Mouse (Mus musculus): ENCODE data around the gene Fam53b.

The Fam53b gene

GRCm38 (mm10) chr7:132765629-132766186 lies 48.0 kb downstream of the Fam53b start:
- no peak for DNase-seq (ENCODE audit: low read depth)

- no peak for DNase-seq (ENCODE audit: low read depth)
These were observed 48.7 kb downstream of the Fam53b start for GRCm38 (mm10) chr7:132764896-132765491.

- DNase-seq (ENCODE audit: low read depth) = no peak
These were observed 49.4 kb downstream of the Fam53b start for GRCm38 (mm10) chr7:132764314-132764713.

GRCm38 (mm10) chr7:132763911-132764310 lies 49.8 kb downstream of the Fam53b start:
- DNase-seq (ENCODE audit: low read depth) = no peak

GRCm38 (mm10) chr7:132763351-132763750 lies 50.3 kb downstream of the Fam53b start:
- DNase-seq (ENCODE audit: low read depth) = no peak

GRCm38 (mm10) chr7:132761409-132761808 lies 52.3 kb downstream of the Fam53b start:
- no peak for DNase-seq (ENCODE audit: low read depth)

- DNase-seq (ENCODE audit: low read depth) = no peak
These were observed 53.0 kb downstream of the Fam53b start for GRCm38 (mm10) chr7:132760589-132761180.

GRCm38 (mm10) chr7:132759926-132760325 lies 53.8 kb downstream of the Fam53b start:
- DNase-seq (ENCODE audit: low read depth) = no peak

GRCm38 (mm10) chr7:132759405-132759891 lies 54.2 kb downstream of the Fam53b start:
- DNase-seq (ENCODE audit: low read depth) = no peak

GRCm38 (mm10) chr7:132758875-132759274 lies 54.8 kb downstream of the Fam53b start:
- DNase-seq (ENCODE audit: low read depth) = no peak

- no peak for DNase-seq (ENCODE audit: low read depth)
These were observed 57.4 kb downstream of the Fam53b start for GRCm38 (mm10) chr7:132756325-132756724.

GRCm38 (mm10) chr7:132754389-132754750 lies 59.3 kb downstream of the Fam53b start:
- DNase-seq (ENCODE audit: low read depth) = peak; percentile 70

GRCm38 (mm10) chr7:132753518-132754388 lies 59.9 kb downstream of the Fam53b start:
- no peak for DNase-seq (ENCODE audit: low read depth)

GRCm38 (mm10) chr7:132751716-132752115 lies 62.0 kb downstream of the Fam53b start:
- no peak for DNase-seq (ENCODE audit: low read depth)

GRCm38 (mm10) chr7:132749504-132749903 lies 64.2 kb downstream of the Fam53b start:
- no peak for DNase-seq (ENCODE audit: low read depth)

- DNase-seq (ENCODE audit: low read depth) = no peak
These were observed 65.5 kb downstream of the Fam53b start for GRCm38 (mm10) chr7:132748076-132748769.

GRCm38 (mm10) chr7:132747096-132747495 lies 66.6 kb downstream of the Fam53b start:
- no peak for DNase-seq (ENCODE audit: low read depth)

GRCm38 (mm10) chr7:132742912-132743311 lies 70.8 kb downstream of the Fam53b start:
- no peak for DNase-seq (ENCODE audit: low read depth)

- no peak for DNase-seq (ENCODE audit: low read depth)
These were observed 73.9 kb downstream of the Fam53b start for GRCm38 (mm10) chr7:132739829-132740228.

GRCm38 (mm10) chr7:132738844-132739243 lies 74.8 kb downstream of the Fam53b start:
- no peak for DNase-seq (ENCODE audit: low read depth)

GRCm38 (mm10) chr7:132736099-132736862 lies 77.4 kb downstream of the Fam53b start:
- DNase-seq (ENCODE audit: low read depth) = no peak

All from 416B (cell line).